Mouse (Mus musculus) liver, embryonic 14.5 days (tissue): ENCODE measurements around the gene Sprr2k.

Experiments
- CTCF ChIP-seq: IDR thresholded peaks from 2 replicates; pipeline ENCODE4 v1.5.1; 2016; ENCODE audit warnings: antibody characterized with exemption, low read depth, control low read depth
- EP300 ChIP-seq: IDR thresholded peaks from 2 replicates; pipeline ENCODE4 v1.6.1; 2016; ENCODE audit warnings: antibody characterized with exemption, low read depth

- TF ChIP-seq CTCF (no peak), EP300 (no peak)
Observed at GRCm38 (mm10) chr3:92466576-92466975, 34.2 kb downstream of the Sprr2k start.
